Mouse (Mus musculus) cerebellum, adult 2 months (tissue): ENCODE measurements around the gene Tfam.

Source experiments
- CTCF ChIP-seq: fragments of 200-500 bp; IDR thresholded peaks from 2 replicates; pipeline ENCODE4 v1.5.1; 2011; ENCODE audit warnings: low read depth, mild to moderate bottlenecking, control low read depth, low read length, moderate library complexity, borderline replicate concordance; ENCODE audit not compliant: insufficient read depth
- POLR2A ChIP-seq: fragments of 200-500 bp; IDR thresholded peaks from 2 replicates; pipeline ENCODE4 v1.6.1; 2011; ENCODE audit warnings: low read length, control low read depth, borderline replicate concordance; ENCODE audit not compliant: insufficient read depth

DNA sequence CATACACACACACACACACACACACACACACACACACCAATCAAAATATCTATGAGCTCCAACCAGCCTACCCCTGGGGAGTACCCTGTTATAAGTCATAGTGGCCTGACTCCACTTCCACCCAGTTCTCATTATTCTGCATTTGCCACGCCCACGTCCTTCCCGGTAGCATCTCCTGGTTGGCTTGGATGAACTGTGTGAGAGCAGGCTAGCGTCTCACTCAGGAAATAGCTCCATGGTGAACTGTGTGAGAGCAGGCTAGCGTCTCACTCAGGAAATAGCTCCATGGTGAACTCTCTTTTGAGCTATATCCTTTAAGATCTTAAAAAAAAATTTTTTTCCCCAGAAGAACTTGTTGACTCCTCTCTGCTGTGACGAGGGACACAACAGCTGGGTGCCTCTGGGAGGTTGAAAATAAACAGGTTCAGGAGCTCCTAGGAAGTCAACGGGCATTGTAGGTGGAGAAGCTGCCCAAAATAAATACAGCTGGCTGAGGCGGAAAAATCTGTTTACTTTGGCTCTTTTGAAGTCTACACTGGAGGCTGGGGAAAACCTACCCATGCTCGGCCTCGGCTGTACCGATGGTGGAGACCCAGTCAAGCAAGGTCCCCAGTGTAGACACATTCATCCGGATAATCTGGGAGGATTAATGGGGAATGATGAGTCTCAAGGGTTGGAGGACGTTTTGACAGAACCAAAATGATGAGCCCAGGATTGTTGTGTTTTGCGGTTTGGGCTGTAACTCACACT, 40.9 kb downstream of the Tfam start:
- TF ChIP-seq POLR2A (no peak), CTCF (no peak)
